Mouse (Mus musculus) stomach, postnatal 0 days (tissue): ENCODE measurements around the gene Dohh. TPM values are rescaled to one million over a fixed set of nuclear protein-coding genes. Genes with fewer than 3 reads are reported as not detected.

Experiments used
- ATAC-seq: fragments of 200-750 bp; cut with Nextera tagmentation; 2 replicates; pipeline ENCODE4 v1.8.0; 2017; ENCODE audit not compliant: low FRiP score, low TSS enrichment
- DNase-seq: peaks from one replicate; pipeline ENCODE4 v3.0.0-alpha.2; 2016; ENCODE audit warnings: low spot score
- H3K27ac ChIP-seq: fragments of 300-500 bp; sonication (generic); replicated peaks from 2 replicates; pipeline ENCODE4 v1.5.1; 2014; ENCODE audit warnings: mild to moderate bottlenecking, control low read depth
- H3K27me3 ChIP-seq: fragments of 300-500 bp; sonication (generic); 2 replicates; pipeline ENCODE4 v1.6.1; 2014; ENCODE audit warnings: low read length; ENCODE audit not compliant: control insufficient read depth, insufficient read depth
- H3K36me3 ChIP-seq: fragments of 300-500 bp; sonication (generic); 2 replicates; pipeline ENCODE4 v1.6.1; 2014; ENCODE audit warnings: low read length, mixed read lengths; ENCODE audit not compliant: control insufficient read depth, insufficient read depth
- H3K4me1 ChIP-seq: fragments of 300-500 bp; sonication (generic); replicated peaks from 2 replicates; pipeline ENCODE4 v1.6.1; 2014; ENCODE audit warnings: antibody characterized with exemption; ENCODE audit not compliant: control insufficient read depth, insufficient read depth
- H3K4me2 ChIP-seq: fragments of 300-500 bp; sonication (generic); replicated peaks from 2 replicates; pipeline ENCODE4 v1.6.1; 2014; ENCODE audit warnings: low read depth, mild to moderate bottlenecking, control low read depth, moderate library complexity
- H3K4me3 ChIP-seq: fragments of 300-500 bp; sonication (generic); 2 replicates; pipeline ENCODE4 v1.5.1; 2014; ENCODE audit warnings: low read depth, low read length, control low read depth
- H3K9ac ChIP-seq: fragments of 300-500 bp; sonication (generic); 2 replicates; pipeline ENCODE4 v1.6.1; 2014; ENCODE audit warnings: mild to moderate bottlenecking, low read length, control low read depth, mixed read lengths
- H3K9me3 ChIP-seq: fragments of 300-500 bp; sonication (generic); 2 replicates; pipeline ENCODE4 v1.6.1; 2016; ENCODE audit warnings: low read length; ENCODE audit not compliant: control insufficient read depth
- CTCF ChIP-seq: IDR thresholded peaks from 2 replicates; pipeline ENCODE4 v1.5.1; 2016; ENCODE audit warnings: antibody characterized with exemption, low read depth, mild to moderate bottlenecking, moderate library complexity
- EP300 ChIP-seq: optimal IDR thresholded peaks from 2 replicates; pipeline ENCODE3; 2016; ENCODE audit warnings: antibody characterized with exemption
- WGBS: fragments of 180-500 bp; shearing (Covaris S2); extraction: QIAGEN DNeasy Blood & Tissue Kit; methylation state at CpG from one replicate; pipeline ENCODE4 v1.1.7; 2014; 5-methylcytosine and 5-hydroxymethylcytosine counted together
- polyA plus RNA-seq: library from polyadenylated mRNA; unstranded; fragments of >200 nt; fragmentation: Nextera tagmentation; extraction: Ambion mirVana; gene quantifications from 2 replicates; pipeline ENCODE4 v1.2.1, GENCODE M21; 2015

Dohh gene
- polyA plus RNA-seq, 1 experiment from 2014 or later: 59.4 TPM

- 0 out of 2 replicates have a peak overlapping the region, but pooled peaks have one; percentile 24 for H3K27ac ChIP-seq
- WGBS: 57% methylated on average over 23 of the region's 23 CpGs
- no peaks in the 10 kb centered on the region for H3K9me3 ChIP-seq
- ATAC-seq (peak; percentile 39), DNase-seq (peak; percentile 84)
- H3K4me2 ChIP-seq: no peak overlapping the region
- H3K9ac ChIP-seq: peak overlapping the region; percentile 31; the same call in 1 of the 2 replicates
- TF ChIP-seq EP300 (no peak), CTCF (peak; percentile 93)
- H3K4me3 ChIP-seq: no peak overlapping the region
- no peaks in the 10 kb centered on the region for H3K27me3 ChIP-seq
- peaks cover 15% of the 10 kb centered on the region; the same call in 1 of the 2 replicates for H3K36me3 ChIP-seq
- H3K4me1 ChIP-seq: peaks cover 12% of the 10 kb centered on the region
Observed at GRCm38 (mm10) chr10:81389801-81390677, 5.8 kb downstream of the Dohh start.

GRCm38 (mm10) chr10:81390678-81390965 lies 6.4 kb downstream of the Dohh start:
- Histone ChIP-seq H3K9me3 (no peaks in the 10 kb centered on the region), H3K4me3 (no peak overlapping the region), H3K27me3 (no peaks in the 10 kb centered on the region), H3K27ac (no peak overlapping the region), H3K9ac (no peak overlapping the region), H3K4me2 (no peak overlapping the region), H3K36me3 (peaks cover 15% of the 10 kb centered on the region; the same call in 1 of the 2 replicates), H3K4me1 (peaks cover 6% of the 10 kb centered on the region)
- TF ChIP-seq CTCF: no peak
- TF ChIP-seq EP300: no peak
- no peak for ATAC-seq
- no peak for DNase-seq
- 85% methylated on average over 13 of the region's 13 CpGs for WGBS

GRCm38 (mm10) chr10:81392270-81392669 lies 8.0 kb downstream of the Dohh start:
- peak; percentile 69 for DNase-seq
- Histone ChIP-seq H3K27me3 (no peaks in the 10 kb centered on the region), H3K27ac (no peak overlapping the region), H3K9ac (no peak overlapping the region), H3K9me3 (no peaks in the 10 kb centered on the region), H3K36me3 (peaks cover 9% of the 10 kb centered on the region; the same call in 1 of the 2 replicates), H3K4me1 (peaks cover 6% of the 10 kb centered on the region; the same call in 1 of the 2 replicates), H3K4me3 (no peak overlapping the region), H3K4me2 (no peak overlapping the region)
- ATAC-seq: peak; percentile 30; the same call in 1 of the 2 replicates
- TF ChIP-seq CTCF (no peak), EP300 (no peak)
- WGBS: 73% methylated on average over 6 of the region's 6 CpGs

- Histone ChIP-seq H3K4me2 (peak within 1 kb of the TSS; percentile 56), H3K36me3 (peaks cover 4% of the 10 kb centered on the region; the same call in 1 of the 2 replicates), H3K27ac (peak within 1 kb of the TSS; percentile 69), H3K9me3 (no peaks in the 10 kb centered on the region), H3K4me3 (peak within 1 kb of the TSS; percentile 30), H3K9ac (peak within 1 kb of the TSS; percentile 18), H3K4me1 (peaks cover 6% of the 10 kb centered on the region; the same call in 1 of the 2 replicates), H3K27me3 (no peaks in the 10 kb centered on the region)
- ATAC-seq: peak; percentile 19
- 50% methylated on average over 14 of the region's 14 CpGs for WGBS
- TF ChIP-seq CTCF: no peak
- no peak for TF ChIP-seq EP300
- peak; percentile 62 for DNase-seq
Observed at GRCm38 (mm10) chr10:81392781-81393185, 8.6 kb downstream of the Dohh start, which contains the start of gene Smim24. TSS of gene Smim24 (plus strand) at chr10:81393051.

GRCm38 (mm10) chr10:81393456-81394063 lies 9.3 kb downstream of the Dohh start:
- Histone ChIP-seq H3K36me3 (peaks cover 3% of the 10 kb centered on the region; the same call in 1 of the 2 replicates), H3K4me3 (peak overlapping the region; percentile 30), H3K4me2 (peak overlapping the region; percentile 56), H3K27me3 (no peaks in the 10 kb centered on the region), H3K4me1 (peaks cover 6% of the 10 kb centered on the region; the same call in 1 of the 2 replicates), H3K27ac (peak overlapping the region; percentile 69), H3K9ac (peak overlapping the region; percentile 18), H3K9me3 (no peaks in the 10 kb centered on the region)
- 6% methylated on average over 19 of the region's 19 CpGs for WGBS
- ATAC-seq (no peak), DNase-seq (no peak)
- TF ChIP-seq EP300 (no peak), CTCF (peak; percentile 4; the same call in 1 of the 2 replicates)
